Mouse (Mus musculus) adrenal gland, adult 8-10 months (tissue): ENCODE measurements at regions not wholly inside any gene's neighbourhood (a gene's known extent, or its start where the extent isn't known, plus 50 kb on each side); places are given as distances from the start of the nearest gene placed in this dataset.
A peak's percentile ranks its signal among the peaks of the same experiment; 100 is the strongest.

ENCODE experiments used
- DNase-seq: peaks from one replicate; pipeline ENCODE4 v3.0.0; 2022

- DNase-seq, result no peak
Measured at GRCm38 (mm10) chr4:45713046-45713706, 85.6 kb upstream of the Aldh1b1 start.

- no peak for DNase-seq
Measured at GRCm38 (mm10) chr4:45703997-45704396, 94.8 kb upstream of the Aldh1b1 start.

- no peak for DNase-seq
Measured at GRCm38 (mm10) chr4:45699601-45700000, 99.2 kb upstream of the Aldh1b1 start.

- no peak for DNase-seq
Measured at GRCm38 (mm10) chr4:45695239-45695638, 103.6 kb upstream of the Aldh1b1 start.

GRCm38 (mm10) chr4:45689991-45690916 lies 108.6 kb upstream of the Aldh1b1 start:
- DNase-seq, result no peak

- DNase-seq, result no peak
Measured at GRCm38 (mm10) chr4:45689572-45689971, 109.2 kb upstream of the Aldh1b1 start.

- DNase-seq, result no peak
Measured at GRCm38 (mm10) chr4:45688233-45688632, 110.6 kb upstream of the Aldh1b1 start.

- DNase-seq, result peak; percentile 5
Measured at GRCm38 (mm10) chr4:45685031-45685430, 113.8 kb upstream of the Aldh1b1 start.

GRCm38 (mm10) chr4:45683205-45683604 lies 115.6 kb upstream of the Aldh1b1 start:
- peak; percentile 54 for DNase-seq

GRCm38 (mm10) chr4:45682746-45683145 lies 116.1 kb upstream of the Aldh1b1 start:
- DNase-seq, result no peak

- no peak for DNase-seq
Measured at GRCm38 (mm10) chr4:45676137-45676536, 122.7 kb upstream of the Aldh1b1 start.

- no peak for DNase-seq
Measured at GRCm38 (mm10) chr4:45674291-45674690, 124.5 kb upstream of the Aldh1b1 start.

- DNase-seq, result no peak
Measured at GRCm38 (mm10) chr4:45673081-45673819, 125.6 kb upstream of the Aldh1b1 start.

- DNase-seq, result no peak
Measured at GRCm38 (mm10) chr4:45672262-45673076, 126.4 kb upstream of the Aldh1b1 start.

- DNase-seq, result no peak
Measured at GRCm38 (mm10) chr4:45664372-45664771, 132.1 kb upstream of the Shb start.

- no peak for DNase-seq
Measured at GRCm38 (mm10) chr4:45657350-45657978, 125.2 kb upstream of the Shb start.

GRCm38 (mm10) chr4:45655780-45656179 lies 123.5 kb upstream of the Shb start:
- no peak for DNase-seq

GRCm38 (mm10) chr4:45654804-45655155 lies 122.5 kb upstream of the Shb start:
- no peak for DNase-seq

- no peak for DNase-seq
Measured at GRCm38 (mm10) chr4:45654019-45654803, 121.9 kb upstream of the Shb start.

- DNase-seq, result no peak
Measured at GRCm38 (mm10) chr4:45648884-45649577, 116.8 kb upstream of the Shb start.
